Mouse (Mus musculus) spleen, adult 2 months (tissue): Measurements from ENCODE around the gene Asb18.

Experiments used
- CTCF ChIP-seq: fragments of 200-500 bp; IDR thresholded peaks from 2 replicates; pipeline ENCODE4 v1.5.1; 2011; ENCODE audit warnings: mild to moderate bottlenecking, inconsistent platforms; ENCODE audit not compliant: insufficient read depth, insufficient read length, insufficient replicate concordance; ENCODE audit errors: extremely low read depth
- POLR2A ChIP-seq: fragments of 200-500 bp; IDR thresholded peaks from 2 replicates; pipeline ENCODE4 v1.6.1; 2011; ENCODE audit warnings: low read depth, low read length, inconsistent platforms

- TF ChIP-seq POLR2A (no peak), CTCF (no peak)
These were observed 88.8 kb downstream of the Asb18 start for GRCm38 (mm10) chr1:89925501-89926190.
